ENCODE assay signal across 26 mouse cellular contexts in the genomic region with DNA sequence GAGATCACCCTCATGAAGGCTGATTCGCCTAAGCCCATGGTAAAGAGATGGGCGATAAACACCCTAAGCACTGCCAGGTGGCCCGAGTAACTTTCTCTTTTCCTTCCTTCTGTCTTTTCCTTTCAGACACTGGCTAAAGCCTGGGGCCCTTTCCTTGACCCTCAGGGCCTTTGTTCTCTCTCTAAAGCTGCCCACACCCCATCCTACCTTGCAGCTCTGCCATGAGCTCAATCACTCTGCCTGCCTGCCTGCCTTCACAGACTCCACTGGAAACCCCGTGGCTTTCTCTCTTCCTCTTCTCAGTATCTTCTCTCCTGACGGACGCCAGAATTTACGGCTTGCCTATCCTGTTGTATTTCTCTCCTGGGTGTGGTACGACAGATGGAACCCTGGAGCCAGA.
DNase-seq lines count a peak whose midpoint lies in the region; ATAC-seq and TF ChIP-seq lines count a peak whose summit lies in the region.
"Had no signal": no experiment of that assay in that cellular context is flagged by ENCODE, and none has a peak within 500 bp of the region (broad histone marks: within the 10 kb centered on the region; RNA-seq: fewer than 3 reads in every experiment).

No protein-coding gene starts in this region.

- peaks cover 46% of the 10 kb centered on the region for H3K4me1 ChIP-seq in heart, embryonic 10.5 days
- peaks cover 47% of the 10 kb centered on the region for H3K4me1 ChIP-seq in heart, embryonic 12.5 days (replicated peaks)
- H3K4me1 ChIP-seq in CH12.LX (ENCODE audit: control insufficient read depth in 1 of 2, insufficient read depth in 2 of 2): peaks cover 14 to 56% of the 10 kb centered on the region in 2 experiments; a peak in 3 of 4 replicates
- H3K4me1 ChIP-seq in limb, embryonic 10.5 days: peaks cover 50% of the 10 kb centered on the region

- in situ Hi-C loops in CH12.LX (cut with MboI; ENCODE audit: low pct_ligation_motif_present, low pct_unique_long_range_greater_than_20kb, low sequenced_read_pairs): loop anchor here (10.0 kb wide), 1 partner anchor 141 kb away; the partner anchor contains the start of gene Jarid2

- H3K9me3 ChIP-seq in heart, embryonic 10.5 days: no peaks in the 10 kb centered on the region
- H3K9me3 ChIP-seq in heart, embryonic 12.5 days (replicated peaks): peaks cover 2% of the 10 kb centered on the region; the same call in 1 of the 2 replicates
- peaks cover 2% of the 10 kb centered on the region for H3K9me3 ChIP-seq in CH12.LX (replicated peaks; ENCODE audit: low read length)
- no peaks in the 10 kb centered on the region for H3K9me3 ChIP-seq in limb, embryonic 10.5 days (replicated peaks)
- H3K9me3 ChIP-seq: heart, embryonic 15.5 days; liver, embryonic 13.5 days had no signal

- DNase-seq in heart, embryonic 10.5 days (ENCODE audit: low spot score): no peak
- DNase-seq in CH12.LX (ENCODE audit: extremely low read depth) (peak; percentile 27), R1 (ENCODE audit: low read depth, low spot score) (peak; percentile 49)
- no peak for DNase-seq in limb, embryonic 10.5 days (ENCODE audit: low spot score)
- no peak for DNase-seq in kidney, adult 11 months
- DNase-seq in frontal cortex, postnatal 10 days (ENCODE audit: low spot score in 2 of 2): no peak
- DNase-seq: adrenal gland, postnatal 36 days; cerebellum, adult 9-10 months; gastrocnemius, postnatal 14 days; heart, adult 18-20 months; heart, postnatal 4 days; kidney, adult 18-20 months; layer of hippocampus, adult 9-11 months; liver, embryonic 13.5 days; lung, embryonic 14.5 days; lung, postnatal 36 days had no signal

- peak; percentile 46; the same call in 1 of the 2 replicates for TF ChIP-seq EP300 in CH12.LX (IDR thresholded peaks at IDR 0.05; ENCODE audit: low read length)

- H3K4me3 ChIP-seq in heart, embryonic 10.5 days: no peak overlapping the region
- H3K4me3 ChIP-seq in heart, embryonic 12.5 days: no peak overlapping the region
- no peak overlapping the region for H3K4me3 ChIP-seq in CH12.LX (replicated peaks in 1 of 3; ENCODE audit: low read depth in 2 of 3, low read length in 2 of 3, poor library complexity in 1 of 3)
- no peak overlapping the region for H3K4me3 ChIP-seq in limb, embryonic 10.5 days
- H3K4me3 ChIP-seq: embryonic facial prominence, embryonic 13.5 days; erythroblast, embryonic 14.5 days; forebrain, embryonic 15.5 days; heart, embryonic 15.5 days; hindbrain, embryonic 15.5 days; liver, embryonic 13.5 days; midbrain, embryonic 12.5 days had no signal

- no peak for ATAC-seq in heart, embryonic 12.5 days (ENCODE audit: insufficient number of reproducible peaks, low FRiP score)
- ATAC-seq: CD4-positive, CD25-positive, alpha-beta regulatory T cell, adult 4 months; forebrain, embryonic 15.5 days had no signal

- H3K79me2 ChIP-seq in CH12.LX (replicated peaks; ENCODE audit: control insufficient read depth, extremely low read depth, insufficient read depth, poor library complexity, severe bottlenecking): no peaks in the 10 kb centered on the region

- no peak overlapping the region for H3K9ac ChIP-seq in heart, embryonic 12.5 days
- H3K9ac ChIP-seq in CH12.LX (ENCODE audit: insufficient read depth, low read depth): no peak overlapping the region
- H3K9ac ChIP-seq: embryonic facial prominence, embryonic 13.5 days; forebrain, embryonic 15.5 days; heart, embryonic 15.5 days; hindbrain, embryonic 15.5 days; liver, embryonic 13.5 days; lung, embryonic 14.5 days; midbrain, embryonic 12.5 days had no signal

- H3K27me3 ChIP-seq in heart, embryonic 10.5 days (ENCODE audit: insufficient read depth, poor library complexity, severe bottlenecking): no peaks in the 10 kb centered on the region
- no peaks in the 10 kb centered on the region for H3K27me3 ChIP-seq in heart, embryonic 12.5 days (replicated peaks)
- H3K27me3 ChIP-seq in CH12.LX (replicated peaks): no peaks in the 10 kb centered on the region
- peaks cover 7% of the 10 kb centered on the region; the same call in 1 of the 2 replicates for H3K27me3 ChIP-seq in limb, embryonic 10.5 days (ENCODE audit: low read depth, poor library complexity, severe bottlenecking)
- H3K27me3 ChIP-seq: forebrain, embryonic 15.5 days; heart, embryonic 15.5 days; hindbrain, embryonic 15.5 days had no signal

- TF ChIP-seq RAD21 in CH12.LX (IDR thresholded peaks at IDR 0.05; ENCODE audit: low read depth, low read length): no peak; the same call in 1 of the 2 replicates

- no peak for TF ChIP-seq CTCF in CH12.LX (conservative IDR thresholded peaks at IDR 0.05 in 1 of 2, IDR thresholded peaks at IDR 0.05 in 1 of 2; ENCODE audit: low read depth in 2 of 2, low read length in 2 of 2)

- H3K36me3 ChIP-seq in heart, embryonic 10.5 days: no peaks in the 10 kb centered on the region
- H3K36me3 ChIP-seq in heart, embryonic 12.5 days: no peaks in the 10 kb centered on the region
- H3K36me3 ChIP-seq in CH12.LX (replicated peaks in 1 of 2; ENCODE audit: control insufficient read depth in 1 of 2, insufficient read depth in 1 of 2, low read length in 1 of 2): no peaks in the 10 kb centered on the region
- no peaks in the 10 kb centered on the region for H3K36me3 ChIP-seq in limb, embryonic 10.5 days
- H3K36me3 ChIP-seq: embryonic facial prominence, embryonic 13.5 days; forebrain, embryonic 15.5 days; heart, embryonic 15.5 days; hindbrain, embryonic 15.5 days; liver, embryonic 13.5 days; midbrain, embryonic 12.5 days had no signal

- no peak for TF ChIP-seq POLR2A in CH12.LX (IDR thresholded peaks at IDR 0.05; ENCODE audit: low read depth, low read length)

- dilution Hi-C loops in CH12.LX (cut with MboI; ENCODE audit: extremely low pct_ligation_motif_present, extremely low pct_unique_long_range_greater_than_20kb, low sequenced_read_pairs): no loop called here

- no peak overlapping the region for H3K4me2 ChIP-seq in heart, embryonic 12.5 days
- H3K4me2 ChIP-seq in CH12.LX (ENCODE audit: insufficient read depth, low read depth, poor library complexity, severe bottlenecking): peak overlapping the region; percentile 45; the same call in 1 of the 2 replicates
- H3K4me2 ChIP-seq: embryonic facial prominence, embryonic 13.5 days; forebrain, embryonic 15.5 days; heart, embryonic 15.5 days; hindbrain, embryonic 15.5 days; liver, embryonic 13.5 days; lung, embryonic 14.5 days; midbrain, embryonic 12.5 days had no signal

- WGBS in heart, embryonic 10.5 days: 34% methylated on average over 8 of the region's 8 CpGs
- 43% methylated on average over 8 of the region's 8 CpGs for WGBS in heart, embryonic 12.5 days
- WGBS in limb, embryonic 10.5 days: 25% methylated on average over 8 of the region's 8 CpGs

- peak overlapping the region; percentile 65 for H3K27ac ChIP-seq in heart, embryonic 10.5 days
- no peak overlapping the region for H3K27ac ChIP-seq in heart, embryonic 12.5 days (ENCODE audit: poor library complexity, severe bottlenecking)
- H3K27ac ChIP-seq in CH12.LX (ENCODE audit: insufficient read depth, low read depth): no peak overlapping the region
- peak overlapping the region; percentile 64 for H3K27ac ChIP-seq in limb, embryonic 10.5 days
- H3K27ac ChIP-seq: embryonic facial prominence, embryonic 13.5 days; forebrain, embryonic 15.5 days; heart, embryonic 15.5 days; hindbrain, embryonic 15.5 days; kidney, postnatal 0 days; liver, embryonic 13.5 days; midbrain, embryonic 12.5 days; stomach, postnatal 0 days had no signal

TF ChIP-seq in CH12.LX, 34 proteins besides CTCF, POLR2A, EP300 and RAD21:
- TF ChIP-seq RCOR1 (conservative IDR thresholded peaks at IDR 0.05; ENCODE audit: low read depth, low read length) (no peak), ZC3H11A (IDR thresholded peaks at IDR 0.05; ENCODE audit: low read depth, low read length) (no peak), SIN3A (IDR thresholded peaks at IDR 0.05; ENCODE audit: low read length) (no peak), MEF2A (IDR thresholded peaks at IDR 0.05; ENCODE audit: borderline replicate concordance, low read depth, low read length) (no peak), E2F4 (IDR thresholded peaks at IDR 0.05; ENCODE audit: insufficient replicate concordance, low read depth, low read length) (no peak), ELF1 (IDR thresholded peaks at IDR 0.05; ENCODE audit: low read depth, low read length) (no peak), TCF12 (IDR thresholded peaks at IDR 0.05; ENCODE audit: low read depth, low read length) (no peak), UBTF (IDR thresholded peaks at IDR 0.05; ENCODE audit: low read depth, low read length) (no peak), ETS1 (conservative IDR thresholded peaks at IDR 0.05; ENCODE audit: low read depth, low read length) (no peak), TBP (conservative IDR thresholded peaks at IDR 0.05; ENCODE audit: low read depth, low read length) (no peak), USF1 (IDR thresholded peaks at IDR 0.05; ENCODE audit: low read depth, low read length) (no peak), CHD2 (IDR thresholded peaks at IDR 0.05; ENCODE audit: low read length) (no peak), ZMIZ1 (IDR thresholded peaks at IDR 0.05; ENCODE audit: low read depth, low read length) (no peak), SMC3 (IDR thresholded peaks at IDR 0.05; ENCODE audit: low read depth, low read length) (no peak), POLR2AphosphoS2 (IDR thresholded peaks at IDR 0.05; ENCODE audit: low read depth, low read length) (no peak), IRF4 (IDR thresholded peaks at IDR 0.05; ENCODE audit: low read depth, low read length) (no peak), ZNF384 (IDR thresholded peaks at IDR 0.05; ENCODE audit: low read depth, low read length) (no peak), JUND (conservative IDR thresholded peaks at IDR 0.05; ENCODE audit: low read depth, low read length) (no peak), MAFK (IDR thresholded peaks at IDR 0.05; ENCODE audit: insufficient replicate concordance, low read length) (no peak), NRF1 (IDR thresholded peaks at IDR 0.05; ENCODE audit: low read depth, low read length) (no peak)

Comparison
In these comparisons a context has a peak if more than half of its experiments do, and no peak if none do; other contexts are left out.
1. H3K27ac ChIP-seq: peak in heart, embryonic 10.5 days (single experiment) and limb, embryonic 10.5 days (single experiment); none in heart, embryonic 12.5 days (single experiment) and CH12.LX (single experiment).
2. DNase-seq: peak in CH12.LX (single experiment) and R1 (single experiment); none in heart, embryonic 10.5 days (single experiment), limb, embryonic 10.5 days (single experiment), kidney, adult 11 months (single experiment) and frontal cortex, postnatal 10 days (0 of 2).